Mouse (Mus musculus): ENCODE data around the gene Astl.

- TF ChIP-seq TAL1 (IDR thresholded peaks at IDR 0.05; ENCODE audit: low read length) = no peak
- no peak for TF ChIP-seq GATA1 (IDR thresholded peaks at IDR 0.05; ENCODE audit: low read length)
These were observed 37.4 kb downstream of the Astl start for GRCm38 (mm10) chr2:127375759-127376341.
